8 mouse cellular contexts compared by ENCODE assay signal in the genomic region with DNA sequence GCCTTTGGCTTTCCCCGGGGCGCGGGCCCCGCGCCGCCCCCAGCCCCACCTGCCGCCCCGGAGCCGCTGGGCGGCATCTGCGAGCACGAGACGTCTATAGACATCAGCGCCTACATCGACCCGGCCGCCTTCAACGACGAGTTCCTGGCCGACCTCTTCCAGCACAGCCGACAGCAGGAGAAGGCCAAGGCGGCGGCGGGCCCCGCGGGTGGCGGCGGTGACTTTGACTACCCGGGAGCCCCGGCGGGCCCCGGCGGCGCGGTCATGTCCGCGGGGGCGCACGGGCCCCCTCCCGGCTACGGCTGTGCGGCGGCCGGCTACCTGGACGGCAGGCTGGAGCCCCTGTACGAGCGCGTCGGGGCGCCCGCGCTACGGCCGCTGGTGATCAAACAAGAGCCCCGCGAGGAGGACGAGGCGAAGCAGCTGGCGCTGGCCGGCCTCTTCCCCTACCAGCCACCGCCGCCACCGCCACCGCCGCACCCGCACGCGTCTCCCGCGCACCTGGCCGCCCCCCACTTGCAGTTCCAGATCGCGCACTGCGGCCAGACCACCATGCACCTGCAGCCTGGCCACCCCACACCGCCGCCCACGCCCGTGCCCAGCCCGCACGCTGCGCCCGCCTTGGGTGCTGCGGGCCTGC. TPM values are rescaled to one million over a fixed set of nuclear protein-coding genes. Genes with fewer than 3 reads are reported as not detected.
DNase-seq lines count a peak whose midpoint lies in the region; ATAC-seq lines count a peak whose summit lies in the region.

No protein-coding gene starts in this region.

- no peaks in the 10 kb centered on the region for H3K9me3 ChIP-seq in embryonic facial prominence, embryonic 15.5 days (replicated peaks)
- H3K9me3 ChIP-seq in hindbrain, embryonic 13.5 days, result no peaks in the 10 kb centered on the region
- H3K9me3 ChIP-seq in limb, embryonic 11.5 days (ENCODE audit: control insufficient read depth, low read length), result no peaks in the 10 kb centered on the region
- H3K9me3 ChIP-seq in midbrain, embryonic 16.5 days (replicated peaks; ENCODE audit: control insufficient read depth, low read length, poor library complexity, severe bottlenecking), result no peaks in the 10 kb centered on the region

- peak; percentile 47 for DNase-seq in ovary, postnatal 36 days (ENCODE audit: low spot score)
- no peak for DNase-seq in ovary, postnatal 10 days (ENCODE audit: low spot score)
- DNase-seq in adrenal gland, postnatal 36 days, result peak; percentile 60 to 66
- DNase-seq in limb, embryonic 11.5 days (ENCODE audit: low spot score), result peak; percentile 49

- H3K9ac ChIP-seq in embryonic facial prominence, embryonic 15.5 days, result peak overlapping the region; percentile 64
- H3K9ac ChIP-seq in hindbrain, embryonic 13.5 days, result peak overlapping the region; percentile 73
- peak overlapping the region; percentile 40 for H3K9ac ChIP-seq in limb, embryonic 11.5 days (ENCODE audit: low read length)
- H3K9ac ChIP-seq in midbrain, embryonic 16.5 days (ENCODE audit: low read depth, low read length), result peak overlapping the region; percentile 57

- peak overlapping the region; percentile 58 for H3K4me3 ChIP-seq in embryonic facial prominence, embryonic 15.5 days (replicated peaks)
- H3K4me3 ChIP-seq in hindbrain, embryonic 13.5 days, result peak overlapping the region; percentile 53
- H3K4me3 ChIP-seq in limb, embryonic 11.5 days (ENCODE audit: low read depth, low read length), result peak overlapping the region; percentile 47
- peak overlapping the region; percentile 56 for H3K4me3 ChIP-seq in midbrain, embryonic 16.5 days (ENCODE audit: low read depth, low read length)

- peaks cover 43% of the 10 kb centered on the region for H3K27me3 ChIP-seq in embryonic facial prominence, embryonic 15.5 days
- peaks cover 86% of the 10 kb centered on the region for H3K27me3 ChIP-seq in hindbrain, embryonic 13.5 days
- H3K27me3 ChIP-seq in limb, embryonic 11.5 days (ENCODE audit: control insufficient read depth, insufficient read depth, low read length), result peaks cover 60% of the 10 kb centered on the region
- H3K27me3 ChIP-seq in midbrain, embryonic 16.5 days (ENCODE audit: control insufficient read depth, insufficient read depth, low read depth, low read length), result peaks cover 60% of the 10 kb centered on the region

- peak overlapping the region; percentile 96 for H3K4me2 ChIP-seq in embryonic facial prominence, embryonic 15.5 days (replicated peaks)
- peak overlapping the region; percentile 97 for H3K4me2 ChIP-seq in hindbrain, embryonic 13.5 days
- peak overlapping the region; percentile 96 for H3K4me2 ChIP-seq in limb, embryonic 11.5 days (ENCODE audit: low read depth, severe bottlenecking)
- H3K4me2 ChIP-seq in midbrain, embryonic 16.5 days (ENCODE audit: low read length), result peak overlapping the region; percentile 96

- ATAC-seq in embryonic facial prominence, embryonic 15.5 days (ENCODE audit: insufficient number of reproducible peaks, low FRiP score, low TSS enrichment, low read depth), result peak; percentile 19; the same call in 1 of the 2 replicates
- ATAC-seq in hindbrain, embryonic 13.5 days (ENCODE audit: low FRiP score), result peak; percentile 40
- ATAC-seq in limb, embryonic 11.5 days (ENCODE audit: insufficient number of reproducible peaks, low FRiP score, low TSS enrichment, low read depth), result peak; percentile 36; the same call in 1 of the 2 replicates
- ATAC-seq in midbrain, embryonic 16.5 days, result peak; percentile 37
- ATAC-seq in megakaryocyte progenitor cell, adult 5-6 weeks (replicated peaks; ENCODE audit: poor library complexity), result no peak

- peak overlapping the region; percentile 67 for H3K27ac ChIP-seq in embryonic facial prominence, embryonic 15.5 days (replicated peaks)
- H3K27ac ChIP-seq in hindbrain, embryonic 13.5 days, result no peak overlapping the region
- no peak overlapping the region for H3K27ac ChIP-seq in limb, embryonic 11.5 days (replicated peaks; ENCODE audit: low read depth, low read length)
- no peak overlapping the region for H3K27ac ChIP-seq in midbrain, embryonic 16.5 days (ENCODE audit: low read length)

- peaks cover 54% of the 10 kb centered on the region for H3K4me1 ChIP-seq in embryonic facial prominence, embryonic 15.5 days
- H3K4me1 ChIP-seq in hindbrain, embryonic 13.5 days (replicated peaks), result peaks cover 47% of the 10 kb centered on the region
- peaks cover 11% of the 10 kb centered on the region for H3K4me1 ChIP-seq in limb, embryonic 11.5 days (ENCODE audit: control insufficient read depth, insufficient read depth, low read length)
- peaks cover 29% of the 10 kb centered on the region for H3K4me1 ChIP-seq in midbrain, embryonic 16.5 days (ENCODE audit: control insufficient read depth, insufficient read depth, low read length)

- under 1% methylated on average over 69 of the region's 83 CpGs for WGBS in embryonic facial prominence, embryonic 15.5 days
- WGBS in hindbrain, embryonic 13.5 days, result under 1% methylated on average over 64 of the region's 83 CpGs
- under 1% methylated on average over 46 of the region's 83 CpGs for WGBS in limb, embryonic 11.5 days
- WGBS in midbrain, embryonic 16.5 days, result 0% methylated on average over 51 of the region's 83 CpGs

- H3K36me3 ChIP-seq in embryonic facial prominence, embryonic 15.5 days, result no peaks in the 10 kb centered on the region
- H3K36me3 ChIP-seq in hindbrain, embryonic 13.5 days, result no peaks in the 10 kb centered on the region
- H3K36me3 ChIP-seq in limb, embryonic 11.5 days (ENCODE audit: control insufficient read depth, insufficient read depth, low read length), result no peaks in the 10 kb centered on the region
- H3K36me3 ChIP-seq in midbrain, embryonic 16.5 days (ENCODE audit: control insufficient read depth, insufficient read depth, low read length), result no peaks in the 10 kb centered on the region

RNA-seq across cellular contexts. Expression of gene Cebpa, which starts 0.5 kb away (rescaled TPM):
- total RNA-seq in adrenal gland, postnatal 36 days (2021), result 100 to 1,000 TPM; 124 to 150 TPM
- polyA plus RNA-seq in embryonic facial prominence, embryonic 15.5 days (2015; fragmentation: Nextera tagmentation; extraction: Ambion mirVana), result 16.6 and 18.7 TPM in 2 replicates
- polyA plus RNA-seq in hindbrain, embryonic 13.5 days (2015; fragmentation: Nextera tagmentation; extraction: Ambion mirVana), result 0.47 and 0.60 TPM in 2 replicates
- 0.58 and 0.67 TPM in 2 replicates for polyA plus RNA-seq in limb, embryonic 11.5 days (2014; fragmentation: Nextera tagmentation; extraction: Ambion mirVana)
- 0.33 and 0.51 TPM in 2 replicates for polyA plus RNA-seq in midbrain, embryonic 16.5 days (2015; fragmentation: Nextera tagmentation; extraction: Ambion mirVana)
- 70.5 and 75.2 TPM in 2 replicates for total RNA-seq in megakaryocyte progenitor cell, adult 5-6 weeks (2015)
- total RNA-seq in megakaryocyte progenitor cell, adult 5-6 weeks (2017), result 27.2 and 29.0 TPM in 2 replicates

Comparison
In these comparisons a context has a peak if more than half of its experiments do, and no peak if none do; other contexts are left out.
1. RNA of gene Cebpa, which starts 0.5 kb away (polyA plus RNA-seq): 16.6 to 18.7 TPM in embryonic facial prominence, embryonic 15.5 days; 0.58 to 0.67 TPM in limb, embryonic 11.5 days, 0.47 to 0.60 TPM in hindbrain, embryonic 13.5 days and 0.33 to 0.51 TPM in midbrain, embryonic 16.5 days; every median in the first group is over 10 times any median in the second.
2. Peak in every context shown above with its lines, with median percentiles within 50 percentile points of each other: H3K4me2 ChIP-seq, H3K4me3 ChIP-seq and H3K9ac ChIP-seq.